In genomic region chr5:21057217-21057616, GRCm38 (mm10) we compare ENCODE assay signal across 13 mouse cellular contexts. TPM values are rescaled to one million over a fixed set of nuclear protein-coding genes. Genes with fewer than 3 reads are reported as not detected.
DNase-seq lines count a peak whose midpoint lies in the region; ATAC-seq and TF ChIP-seq lines count a peak whose summit lies in the region.
"Had no signal": no experiment of that assay in that cellular context is flagged by ENCODE, and none has a peak within 500 bp of the region (broad histone marks: within the 10 kb centered on the region; RNA-seq: fewer than 3 reads in every experiment).

No protein-coding gene starts in this region.

- H3K9me3 ChIP-seq in heart, postnatal 0 days (replicated peaks; ENCODE audit: control insufficient read depth, low read length): no peaks in the 10 kb centered on the region
- H3K9me3 ChIP-seq: limb, embryonic 13.5 days; stomach, embryonic 15.5 days had no signal

- peak; percentile 70 for DNase-seq in heart, adult 11 months
- DNase-seq in heart, postnatal 10 days: no peak
- DNase-seq in liver, adult 2 months (ENCODE audit: extremely low read depth, low read depth, low spot score): no peak
- DNase-seq in liver: no peak
- DNase-seq in heart, postnatal 0 days (ENCODE audit: low spot score): no peak
- DNase-seq in layer of hippocampus, adult 9-10 months (ENCODE audit: low spot score): no peak
- no peak for DNase-seq in left cerebral cortex, postnatal 25 days (ENCODE audit: low spot score in 2 of 2)
- DNase-seq: gastrocnemius, postnatal 14 days; kidney, postnatal 36 days had no signal

- intact Hi-C loops in heart, postnatal 10 days (cut with DNase I): loop anchor here (2.0 to 5.0 kb wide), 2 partner anchors 40 to 200 kb away; no protein-coding TSS in a partner anchor
- intact Hi-C loops in left cerebral cortex, postnatal 25 days (cut with DNase I): loop anchor here (2.0 to 10.0 kb wide), 7 partner anchors 82 to 588 kb away; partner anchors contain the start of genes Armc10, Ccdc146, Fam185a and Fbxl13

- H3K9ac ChIP-seq in liver, adult 2 months (ENCODE audit: low read depth, low read length): peak overlapping the region; percentile 31; the same call in 1 of the 2 replicates
- H3K9ac ChIP-seq in heart, postnatal 0 days (replicated peaks; ENCODE audit: low read depth, low read length): no peak overlapping the region

- H3K27ac ChIP-seq in liver, adult 2 months (replicated peaks; ENCODE audit: insufficient read depth, low read depth, low read length): peak overlapping the region; percentile 92
- peak overlapping the region; percentile 100; the same call in 1 of the 2 replicates for H3K27ac ChIP-seq in heart, postnatal 0 days (ENCODE audit: low read depth)
- H3K27ac ChIP-seq in macrophage: no peak overlapping the region

- TF ChIP-seq EP300 in heart, postnatal 0 days (IDR thresholded peaks at IDR 0.05; ENCODE audit: low read depth): no peak

- H3K79me2 ChIP-seq in liver, adult 2 months (ENCODE audit: control insufficient read depth, insufficient read depth, low read length): peaks cover 9% of the 10 kb centered on the region; the same call in 1 of the 2 replicates
- H3K79me2 ChIP-seq in macrophage (ENCODE audit: inconsistent target): peaks cover 29% of the 10 kb centered on the region

- H3K4me1 ChIP-seq in liver, adult 2 months (ENCODE audit: control insufficient read depth, insufficient read depth, low read length): peaks cover 8% of the 10 kb centered on the region
- H3K4me1 ChIP-seq in heart, postnatal 0 days (ENCODE audit: control insufficient read depth, insufficient read depth): peaks cover 14% of the 10 kb centered on the region

- TF ChIP-seq CTCF in liver, adult 2 months (IDR thresholded peaks at IDR 0.05; ENCODE audit: low read depth, low read length): no peak
- no peak for TF ChIP-seq CTCF in heart, postnatal 0 days (IDR thresholded peaks at IDR 0.05; ENCODE audit: low read depth)

- H3K36me3 ChIP-seq in liver, adult 2 months (ENCODE audit: control insufficient read depth, insufficient read depth, low read length): no peaks in the 10 kb centered on the region
- H3K36me3 ChIP-seq in heart, postnatal 0 days (replicated peaks; ENCODE audit: control insufficient read depth, insufficient read depth, low read length): no peaks in the 10 kb centered on the region
- H3K36me3 ChIP-seq in macrophage (ENCODE audit: inconsistent target): no peaks in the 10 kb centered on the region
- H3K36me3 ChIP-seq: limb, embryonic 13.5 days; stomach, embryonic 15.5 days had no signal

- peak overlapping the region; percentile 62; the same call in 1 of the 2 replicates for H3K4me2 ChIP-seq in heart, postnatal 0 days (ENCODE audit: low read depth, low read length)

- no peaks in the 10 kb centered on the region for H3K27me3 ChIP-seq in liver, adult 2 months (ENCODE audit: control insufficient read depth, insufficient read depth, low read length)
- H3K27me3 ChIP-seq in heart, postnatal 0 days (ENCODE audit: control insufficient read depth, insufficient read depth, low read length): no peaks in the 10 kb centered on the region
- H3K27me3 ChIP-seq: limb, embryonic 13.5 days; Patski; stomach, embryonic 15.5 days had no signal

- no peak for ATAC-seq in heart, postnatal 0 days (ENCODE audit: insufficient read depth, low read depth)
- ATAC-seq: Patski had no signal

- TF ChIP-seq POLR2A in liver, adult 2 months (IDR thresholded peaks at IDR 0.05; ENCODE audit: extremely low read depth, insufficient read depth, low read length): no peak

- 45% methylated on average over 2 of the region's 2 CpGs for WGBS in liver, adult 2 months
- 82% methylated on average over 2 of the region's 2 CpGs for WGBS in heart, postnatal 0 days
- 75% methylated on average over 2 of the region's 2 CpGs for WGBS in macrophage (ENCODE audit: missing documents)

- H3K4me3 ChIP-seq in liver, adult 2 months (ENCODE audit: insufficient read depth, low read depth, low read length): peak overlapping the region; percentile 96; the same call in 1 of the 2 replicates
- H3K4me3 ChIP-seq in heart, postnatal 0 days (ENCODE audit: low read depth, low read length): peak overlapping the region; percentile 96; the same call in 1 of the 2 replicates
- peak overlapping the region; percentile 89; the same call in 1 of the 2 replicates for H3K4me3 ChIP-seq in macrophage (ENCODE audit: inconsistent target)

RNA-seq across cellular contexts. Expression of gene Ptpn12, which starts 1.5 kb away (rescaled TPM):
- total RNA-seq in heart, postnatal 10 days (2021): 10 to 100 TPM; 44.3 to 50.4 TPM
- total RNA-seq in liver, adult 2 months (2014; rRNA removed): 11.5 and 15.4 TPM in 2 replicates
- polyA plus RNA-seq in liver, adult 2 months (2012; rRNA removed): 19.4 and 20.9 TPM in 2 replicates
- 23.7 and 23.8 TPM in 2 replicates for total RNA-seq in heart, postnatal 0 days (2014; rRNA removed; ENCODE audit: low replicate concordance)
- 10.3 and 11.6 TPM in 2 replicates for polyA plus RNA-seq in heart, postnatal 0 days (2015; fragmentation: Nextera tagmentation; extraction: Ambion mirVana)
- total RNA-seq in macrophage (2018; cell fraction: chromatin; rRNA removed): 100 to 1,000 TPM in 13 of 26 experiments, 10 to 100 TPM in 13; 41.7 to 403 (median 99.6) TPM
- total RNA-seq in macrophage (2018; cell fraction: cytosol; rRNA removed): 100 to 1,000 TPM in 2 of 26 experiments, 10 to 100 TPM in 24; 28.4 to 126 (median 45.4) TPM
- total RNA-seq in macrophage (2018; cell fraction: nucleus; rRNA removed): 100 to 1,000 TPM in 9 of 26 experiments, 10 to 100 TPM in 17; 36.4 to 196 (median 70.5) TPM
- polyA plus RNA-seq in macrophage (2018): 43.2 to 77.5 TPM (median 55.5 TPM) in 3 replicates
- total RNA-seq in left cerebral cortex, postnatal 25 days (2021): 10 to 100 TPM; 38.1 to 38.8 TPM
